Mouse (Mus musculus): Measurements from ENCODE around the gene Eomes.

The Eomes gene

DNA sequence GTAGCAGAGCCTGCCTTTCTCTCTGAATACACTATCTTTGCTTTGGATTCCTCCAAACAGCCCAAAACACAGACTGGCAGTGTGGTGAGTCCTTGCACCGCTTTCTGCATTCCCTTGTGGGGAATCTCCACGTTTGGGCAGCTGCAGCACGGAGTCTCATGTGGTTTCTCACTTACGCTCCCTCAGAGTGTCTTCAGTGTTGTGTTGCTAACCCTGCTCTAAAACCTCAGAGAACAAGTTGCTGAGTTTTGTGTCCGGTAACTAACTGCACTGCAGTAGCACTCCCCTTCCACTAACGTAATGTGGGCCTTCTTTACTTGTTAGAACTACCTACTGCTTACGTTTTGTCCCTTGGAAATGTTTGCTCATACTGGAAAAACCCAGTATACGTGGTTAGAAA is 41.1 kb downstream of the Eomes start:
- ATAC-seq (ENCODE audit: low TSS enrichment): no peak; the same call in 1 of the 2 replicates

DNA sequence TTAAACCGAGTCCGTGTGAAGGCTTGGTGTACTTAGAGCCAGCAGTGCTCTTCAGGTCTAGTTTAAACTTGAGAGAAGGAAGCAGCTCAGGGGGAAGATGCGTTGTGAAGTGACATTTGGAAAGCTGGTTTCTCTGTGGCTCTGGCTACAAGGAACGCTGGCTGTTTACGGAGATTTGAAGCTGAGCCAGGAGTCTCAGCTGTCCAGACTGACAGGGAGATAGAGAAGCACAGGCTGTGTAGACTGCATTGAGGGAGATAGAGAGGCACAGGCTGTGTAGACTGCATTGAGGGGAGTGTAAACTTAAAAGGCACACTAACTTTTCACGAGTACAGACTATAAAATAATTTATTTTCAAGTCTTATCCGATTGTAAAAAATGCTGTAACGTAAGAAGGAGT is 42.0 kb downstream of the Eomes start:
- ATAC-seq (ENCODE audit: low TSS enrichment): peak; percentile 38; the same call in 1 of the 2 replicates

DNA sequence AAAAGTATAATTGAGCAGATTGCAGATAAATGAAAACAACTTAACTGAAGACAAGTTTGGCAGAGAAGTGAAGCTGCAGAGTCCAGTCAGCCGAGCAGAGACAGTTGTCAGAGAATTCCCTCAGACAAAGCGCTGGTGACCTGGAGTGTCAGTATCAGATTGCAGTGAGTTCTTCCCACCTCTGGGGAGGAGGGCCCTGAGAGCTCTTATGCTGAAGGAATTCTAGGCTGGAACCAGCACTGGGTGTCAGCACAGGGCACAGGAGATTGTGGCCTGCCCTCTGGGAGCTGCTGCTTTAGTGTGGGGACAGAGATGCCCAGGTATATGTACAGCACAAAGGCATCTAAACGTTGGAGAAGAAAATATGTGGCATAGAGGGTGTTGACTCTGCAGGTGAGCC is 42.8 kb downstream of the Eomes start:
- no peak for ATAC-seq (ENCODE audit: low TSS enrichment)

DNA sequence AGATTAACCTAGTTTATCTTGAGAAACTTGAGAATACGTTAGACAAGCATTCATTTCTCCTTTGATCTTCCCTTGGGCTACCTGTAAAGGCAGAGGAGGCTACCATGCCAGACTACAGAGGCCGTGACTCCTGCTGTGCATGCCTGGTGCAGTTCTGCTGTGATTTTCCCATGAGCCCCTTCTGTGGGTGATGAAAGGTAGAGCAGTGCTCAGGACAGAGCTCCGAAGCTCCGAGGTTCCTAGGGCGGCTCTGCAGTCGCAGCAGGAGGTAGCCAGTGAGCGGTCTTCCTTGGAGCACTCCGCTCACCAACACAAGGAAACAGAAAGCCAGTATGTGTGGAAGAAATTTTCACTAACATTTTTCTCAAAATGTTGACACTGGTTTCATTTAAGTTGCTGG is 43.6 kb downstream of the Eomes start:
- ATAC-seq (ENCODE audit: low TSS enrichment): no peak

DNA sequence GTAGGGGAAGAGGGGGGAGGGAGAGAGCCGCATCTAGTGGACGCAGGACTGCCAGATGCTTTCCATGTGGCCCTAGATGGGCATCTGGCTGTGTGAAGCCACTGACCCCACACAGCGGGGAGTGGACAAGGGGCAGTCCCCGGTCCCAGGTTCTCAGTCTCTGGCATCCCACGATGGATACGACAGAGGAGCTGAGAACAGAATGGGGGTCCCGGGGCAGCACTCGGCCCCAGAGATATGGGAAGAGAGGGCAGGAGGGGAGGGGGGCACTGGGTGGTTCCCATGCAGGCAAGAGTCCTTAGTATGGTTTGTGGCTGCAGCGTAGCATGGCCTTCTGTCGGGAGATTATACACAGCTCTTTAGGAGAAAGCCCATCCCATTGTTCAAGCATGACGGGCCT is 45.7 kb downstream of the Eomes start:
- no peak for ATAC-seq (ENCODE audit: low TSS enrichment)

DNA sequence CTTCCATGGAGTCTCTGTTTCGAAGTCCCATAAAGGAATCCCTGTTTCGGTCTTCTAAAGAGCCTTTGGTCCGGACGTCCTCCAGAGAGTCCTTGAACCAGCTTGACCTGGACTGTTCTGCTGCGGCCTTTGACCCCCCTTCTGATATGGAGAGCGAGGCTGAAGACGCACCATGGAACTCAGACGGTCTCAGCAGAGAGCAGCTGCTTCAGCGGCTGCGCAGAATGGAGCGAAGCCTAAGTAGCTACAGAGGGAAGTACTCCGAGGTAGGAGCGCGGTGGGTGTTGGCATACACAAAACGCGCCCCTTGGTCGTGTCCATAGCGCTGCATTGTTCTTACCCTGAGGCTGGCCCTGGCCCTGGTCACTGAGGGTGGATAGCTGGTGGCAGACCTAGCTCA is 49.0 kb downstream of the Eomes start:
- ATAC-seq (ENCODE audit: low TSS enrichment): no peak

DNA sequence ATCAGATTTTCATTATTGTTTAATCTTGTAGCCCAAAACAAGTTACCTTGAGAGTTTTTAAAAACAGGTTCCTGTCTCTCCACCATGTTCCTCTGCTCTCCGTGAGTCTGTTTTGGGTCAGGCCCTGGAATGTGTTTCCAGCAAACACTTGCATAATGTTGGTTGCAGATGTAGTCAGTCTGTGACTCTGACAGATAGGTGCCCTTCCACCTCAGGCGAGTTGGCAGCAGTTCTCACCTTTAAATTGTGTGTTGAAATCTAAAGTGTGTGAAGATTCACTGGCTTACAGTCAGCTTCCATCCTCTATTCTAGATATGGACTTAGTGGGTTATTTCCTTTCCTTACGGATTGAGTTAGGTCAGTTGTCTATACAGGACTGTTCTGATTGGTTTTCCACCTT is 51.8 kb downstream of the Eomes start:
- no peak for ATAC-seq (ENCODE audit: low TSS enrichment)

DNA sequence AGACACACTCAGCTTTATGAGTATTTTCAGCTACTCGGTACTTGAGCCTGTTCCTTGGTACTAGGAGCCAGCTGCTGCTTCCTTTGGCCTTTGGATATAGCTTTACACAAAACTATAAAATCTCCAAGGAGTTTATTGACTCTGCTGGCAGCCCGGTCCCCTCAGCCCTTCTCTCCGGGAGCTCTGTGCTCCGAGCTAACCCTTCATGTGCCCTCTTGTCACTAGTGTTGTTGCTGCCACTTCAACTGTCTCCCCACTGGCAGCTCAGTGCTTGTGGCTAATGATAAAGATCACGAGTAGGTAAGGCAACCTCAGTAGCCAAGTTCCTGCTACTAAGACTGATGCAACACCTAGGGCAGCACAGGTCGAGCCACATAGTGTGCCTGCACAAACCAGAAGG is 52.7 kb downstream of the Eomes start:
- no peak for ATAC-seq (ENCODE audit: low TSS enrichment)

DNA sequence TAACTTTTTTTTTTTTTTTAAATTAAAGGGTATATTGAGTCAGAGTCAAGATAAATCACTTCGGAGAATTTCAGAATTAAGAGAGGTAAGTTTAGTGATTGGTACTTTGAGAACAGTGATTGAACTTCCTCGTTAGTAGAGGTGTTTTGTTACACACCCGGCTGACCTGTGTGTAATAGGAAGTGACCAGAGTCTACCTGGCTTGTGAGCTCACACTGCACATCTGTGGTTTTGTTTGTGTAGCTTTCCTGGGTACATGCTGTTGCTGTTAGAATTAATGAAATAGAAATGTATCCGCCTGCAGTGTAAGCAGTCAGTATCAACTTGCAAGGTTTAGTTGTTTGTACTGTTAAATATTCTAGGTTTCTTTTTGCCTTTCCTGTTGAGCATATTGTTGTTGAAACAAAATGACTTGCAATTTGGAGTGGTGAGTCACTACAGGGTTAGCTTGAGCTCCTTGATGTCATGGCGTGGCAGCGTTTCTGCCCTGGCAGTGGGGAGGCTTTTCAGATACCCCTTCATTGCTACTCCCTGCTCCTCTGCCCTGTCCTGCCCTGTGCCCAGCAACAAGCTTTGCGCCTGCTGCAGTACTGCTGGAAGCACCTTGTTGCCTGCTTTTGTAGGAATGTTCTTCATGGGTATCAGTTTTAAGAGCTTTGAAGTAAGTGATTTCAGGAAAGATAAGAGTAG is 54.6 kb downstream of the Eomes start:
- ATAC-seq (ENCODE audit: low TSS enrichment): no peak
